Mouse (Mus musculus): ENCODE data around the gene Tmem219. TPM values are rescaled to one million over a fixed set of nuclear protein-coding genes. Genes with fewer than 3 reads are reported as not detected.

Gene Tmem219
- polyA plus RNA-seq, 1 experiment: 74.2 TPM

- TF ChIP-seq CTCF (IDR thresholded peaks at IDR 0.05; ENCODE audit: low read depth, low read length) (no peak), POLR2A (IDR thresholded peaks at IDR 0.05; ENCODE audit: borderline replicate concordance, low read depth, low read length) (no peak)
- H3K4me1 ChIP-seq (ENCODE audit: control insufficient read depth, insufficient read depth, low read length): peaks cover 23% of the 10 kb centered on the region
- H3K27ac ChIP-seq (ENCODE audit: insufficient read depth, low read depth, low read length): peak overlapping the region; percentile 90
- peak overlapping the region; percentile 75 for H3K4me3 ChIP-seq (ENCODE audit: insufficient read depth, low read length)
These were observed 25.2 kb downstream of the Tmem219 start for GRCm38 (mm10) chr7:126897390-126898101.

- TF ChIP-seq CTCF (IDR thresholded peaks at IDR 0.05; ENCODE audit: low read depth, low read length) (no peak), POLR2A (IDR thresholded peaks at IDR 0.05; ENCODE audit: borderline replicate concordance, low read depth, low read length) (no peak)
- peak overlapping the region; percentile 90 for H3K27ac ChIP-seq (ENCODE audit: insufficient read depth, low read depth, low read length)
- peaks cover 23% of the 10 kb centered on the region for H3K4me1 ChIP-seq (ENCODE audit: control insufficient read depth, insufficient read depth, low read length)
- H3K4me3 ChIP-seq (ENCODE audit: insufficient read depth, low read length): peak overlapping the region; percentile 53
These were observed 25.8 kb downstream of the Tmem219 start for GRCm38 (mm10) chr7:126896912-126897311.

- no peak overlapping the region for H3K4me3 ChIP-seq (ENCODE audit: insufficient read depth, low read length)
- TF ChIP-seq POLR2A (IDR thresholded peaks at IDR 0.05; ENCODE audit: borderline replicate concordance, low read depth, low read length) (no peak), CTCF (IDR thresholded peaks at IDR 0.05; ENCODE audit: low read depth, low read length) (peak; percentile 53; the same call in 1 of the 2 replicates)
- H3K27ac ChIP-seq (ENCODE audit: insufficient read depth, low read depth, low read length): no peak overlapping the region
- peaks cover 9% of the 10 kb centered on the region for H3K4me1 ChIP-seq (ENCODE audit: control insufficient read depth, insufficient read depth, low read length)
These were observed 33.9 kb downstream of the Tmem219 start for GRCm38 (mm10) chr7:126888852-126889251.

- TF ChIP-seq CTCF (IDR thresholded peaks at IDR 0.05; ENCODE audit: low read depth, low read length) (no peak), POLR2A (IDR thresholded peaks at IDR 0.05; ENCODE audit: borderline replicate concordance, low read depth, low read length) (no peak)
- H3K27ac ChIP-seq (ENCODE audit: insufficient read depth, low read depth, low read length): no peak overlapping the region
- no peak overlapping the region for H3K4me3 ChIP-seq (ENCODE audit: insufficient read depth, low read length)
- H3K4me1 ChIP-seq (ENCODE audit: control insufficient read depth, insufficient read depth, low read length): peaks cover 18% of the 10 kb centered on the region
These were observed 35.4 kb downstream of the Tmem219 start for GRCm38 (mm10) chr7:126887281-126887680.

GRCm38 (mm10) chr7:126884286-126885164 lies 38.2 kb downstream of the Tmem219 start, which contains the start of gene Taok2:
Gene Taok2 (minus strand): TSS chr7:126884703.
- no peak for TF ChIP-seq POLR2A (IDR thresholded peaks at IDR 0.05; ENCODE audit: borderline replicate concordance, low read depth, low read length)
- TF ChIP-seq CTCF (IDR thresholded peaks at IDR 0.05; ENCODE audit: low read depth, low read length): no peak
- Histone ChIP-seq H3K4me3 (ENCODE audit: insufficient read depth, low read length) (peak within 1 kb of the TSS; percentile 75), H3K4me1 (ENCODE audit: control insufficient read depth, insufficient read depth, low read length) (peaks cover 26% of the 10 kb centered on the region), H3K27ac (ENCODE audit: insufficient read depth, low read depth, low read length) (peak within 1 kb of the TSS; percentile 70)

- peak overlapping the region; percentile 70 for H3K27ac ChIP-seq (ENCODE audit: insufficient read depth, low read depth, low read length)
- H3K4me3 ChIP-seq (ENCODE audit: insufficient read depth, low read length): peak overlapping the region; percentile 75
- TF ChIP-seq POLR2A (IDR thresholded peaks at IDR 0.05; ENCODE audit: borderline replicate concordance, low read depth, low read length) (no peak), CTCF (IDR thresholded peaks at IDR 0.05; ENCODE audit: low read depth, low read length) (no peak)
- peaks cover 27% of the 10 kb centered on the region for H3K4me1 ChIP-seq (ENCODE audit: control insufficient read depth, insufficient read depth, low read length)
These were observed 39.0 kb downstream of the Tmem219 start for GRCm38 (mm10) chr7:126883731-126884181.

- Histone ChIP-seq H3K27ac (ENCODE audit: insufficient read depth, low read depth, low read length) (no peak overlapping the region), H3K4me1 (ENCODE audit: control insufficient read depth, insufficient read depth, low read length) (peaks cover 41% of the 10 kb centered on the region), H3K4me3 (ENCODE audit: insufficient read depth, low read length) (no peak overlapping the region)
- TF ChIP-seq POLR2A (IDR thresholded peaks at IDR 0.05; ENCODE audit: borderline replicate concordance, low read depth, low read length): no peak
- no peak for TF ChIP-seq CTCF (IDR thresholded peaks at IDR 0.05; ENCODE audit: low read depth, low read length)
These were observed 41.7 kb downstream of the Tmem219 start for GRCm38 (mm10) chr7:126881040-126881439.

GRCm38 (mm10) chr7:126877239-126877638 lies 45.5 kb downstream of the Tmem219 start:
- Histone ChIP-seq H3K4me1 (ENCODE audit: control insufficient read depth, insufficient read depth, low read length) (peaks cover 23% of the 10 kb centered on the region), H3K4me3 (ENCODE audit: insufficient read depth, low read length) (no peak overlapping the region), H3K27ac (ENCODE audit: insufficient read depth, low read depth, low read length) (peak overlapping the region; percentile 29; the same call in 1 of the 2 replicates)
- TF ChIP-seq POLR2A (IDR thresholded peaks at IDR 0.05; ENCODE audit: borderline replicate concordance, low read depth, low read length) (no peak), CTCF (IDR thresholded peaks at IDR 0.05; ENCODE audit: low read depth, low read length) (no peak)

GRCm38 (mm10) chr7:126870520-126870891 lies 52.2 kb downstream of the Tmem219 start:
- Histone ChIP-seq H3K4me1 (ENCODE audit: control insufficient read depth, insufficient read depth, low read length) (peaks cover 9% of the 10 kb centered on the region; the same call in 1 of the 2 replicates), H3K27ac (ENCODE audit: insufficient read depth, low read depth, low read length) (no peak overlapping the region), H3K4me3 (ENCODE audit: insufficient read depth, low read length) (no peak overlapping the region)
- TF ChIP-seq CTCF (IDR thresholded peaks at IDR 0.05; ENCODE audit: low read depth, low read length) (no peak), POLR2A (IDR thresholded peaks at IDR 0.05; ENCODE audit: borderline replicate concordance, low read depth, low read length) (no peak)
